Mouse (Mus musculus): ENCODE measurements at regions not wholly inside any gene's neighbourhood (a gene's known extent, or its start where the extent isn't known, plus 50 kb on each side); places are given as distances from the start of the nearest gene placed in this dataset.

DNA sequence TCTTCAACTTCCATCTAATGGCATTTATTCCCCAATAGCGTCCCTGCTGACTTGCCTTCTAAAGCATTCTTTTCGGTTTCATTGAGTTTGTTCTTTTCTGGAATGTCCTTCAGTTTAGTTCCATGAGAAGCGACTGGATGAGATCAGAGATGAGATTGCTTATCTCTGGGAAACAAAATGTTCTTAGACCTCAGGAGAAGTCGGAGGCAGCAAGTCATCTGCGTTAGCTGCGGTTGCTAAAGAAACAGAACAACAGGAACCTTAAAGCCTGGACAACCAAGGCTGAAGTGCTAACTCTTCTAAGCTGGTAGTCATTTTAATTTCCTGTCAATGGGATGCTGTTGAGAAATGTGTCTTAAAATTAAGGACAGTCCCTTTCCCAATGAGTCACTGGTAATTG lies 365.3 kb downstream of the Pbx1 start:
- H3K9me3 ChIP-seq = no peaks in the 10 kb centered on the region
- no peak overlapping the region for H3K27ac ChIP-seq
- 0 out of 2 replicates have a peak, but pooled peaks cover 4% of the 10 kb centered on the region for H3K4me1 ChIP-seq
- H3K36me3 ChIP-seq (replicated peaks) = no peaks in the 10 kb centered on the region
- WGBS = 69% methylated on average over 6 of the region's 6 CpGs
- no peak overlapping the region for H3K4me2 ChIP-seq
- H3K27me3 ChIP-seq (replicated peaks) = no peaks in the 10 kb centered on the region
- no peak overlapping the region for H3K4me3 ChIP-seq
- ATAC-seq (replicated peaks) = no peak
- H3K9ac ChIP-seq = no peak overlapping the region

DNA sequence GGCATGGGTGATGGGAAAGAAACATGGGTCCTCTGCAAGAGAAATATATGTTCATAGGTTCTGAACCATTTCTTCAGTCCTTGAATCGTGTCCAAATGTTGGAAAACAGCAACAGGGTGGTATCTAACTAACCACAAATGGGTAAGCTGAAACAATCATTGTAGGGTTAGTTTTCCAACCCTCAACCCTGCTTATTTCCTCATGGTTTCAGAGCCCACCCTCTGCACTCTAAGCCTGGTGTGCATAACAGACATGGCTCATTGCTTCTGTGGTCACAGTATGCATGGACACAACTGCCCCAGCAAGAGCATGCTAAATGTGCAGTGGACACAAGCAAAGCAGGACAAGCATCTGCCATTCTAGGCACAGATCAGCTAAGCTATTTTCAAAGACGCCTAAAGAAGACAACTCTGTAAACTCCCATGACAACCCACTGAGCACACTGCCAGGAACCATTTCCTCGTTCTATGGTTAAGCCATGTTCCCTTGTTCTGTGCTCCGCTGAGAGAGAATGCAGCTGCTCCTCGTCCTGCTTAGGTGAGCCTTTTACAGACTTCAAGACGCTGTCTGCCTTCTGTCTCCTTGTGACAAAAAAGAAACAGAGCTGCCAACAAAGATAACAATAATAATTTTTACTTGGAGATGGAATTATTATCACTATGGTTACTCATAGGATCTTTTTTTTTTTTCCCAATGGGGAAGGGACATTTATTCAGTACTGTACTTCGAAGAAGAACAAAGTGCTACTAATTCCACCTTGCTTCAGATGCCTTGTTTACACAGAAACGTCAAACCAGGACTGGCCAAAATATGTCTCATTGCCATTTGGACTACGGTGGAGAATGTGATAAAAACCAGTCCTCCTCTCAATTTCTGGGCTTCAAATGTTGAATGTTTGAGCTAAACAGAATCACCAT lies 363.8 kb downstream of the Pbx1 start:
- Histone ChIP-seq H3K4me3 (no peak overlapping the region), H3K4me1 (0 out of 2 replicates have a peak, but pooled peaks cover 4% of the 10 kb centered on the region), H3K4me2 (no peak overlapping the region), H3K36me3 (replicated peaks) (no peaks in the 10 kb centered on the region), H3K27me3 (replicated peaks) (no peaks in the 10 kb centered on the region), H3K27ac (no peak overlapping the region), H3K9ac (no peak overlapping the region), H3K9me3 (no peaks in the 10 kb centered on the region)
- no peak for ATAC-seq (replicated peaks)
- 68% methylated on average over 9 of the region's 9 CpGs for WGBS

DNA sequence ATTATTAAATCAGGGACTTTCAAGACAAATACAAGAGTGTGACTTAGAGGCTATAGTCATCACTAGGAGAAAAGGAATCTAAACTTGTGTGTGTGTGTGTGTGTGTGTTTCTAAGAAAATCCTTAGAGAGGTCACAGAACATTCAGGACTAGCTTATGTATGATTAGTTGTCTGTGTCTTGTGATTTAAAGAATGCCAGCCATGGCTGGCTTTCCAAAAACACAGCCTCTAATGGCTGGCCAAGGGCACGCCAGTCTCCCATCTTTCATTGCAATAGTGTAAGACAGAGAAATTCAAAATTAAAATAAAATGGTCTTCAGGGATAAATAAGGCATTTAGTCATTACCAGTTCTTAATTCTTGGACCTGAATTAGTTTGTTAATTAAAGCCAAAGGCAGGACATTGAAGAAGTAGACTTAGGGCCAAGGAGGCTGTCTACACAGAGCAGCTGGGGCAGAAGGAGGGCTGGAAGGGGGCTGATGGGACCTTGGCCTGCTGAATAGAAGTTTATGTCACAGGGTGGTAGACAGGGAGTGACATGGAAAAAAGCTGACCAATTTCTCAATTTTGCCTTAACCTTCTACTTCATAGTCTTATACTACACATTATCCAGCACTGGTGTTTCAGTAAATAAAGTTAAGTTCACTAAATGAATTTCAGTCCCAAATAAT lies 363.0 kb downstream of the Pbx1 start:
- no peaks in the 10 kb centered on the region for H3K36me3 ChIP-seq (replicated peaks)
- ATAC-seq (replicated peaks) = no peak
- no peaks in the 10 kb centered on the region for H3K27me3 ChIP-seq (replicated peaks)
- WGBS = 94% methylated on average over 1 of the region's 1 CpGs
- no peak overlapping the region for H3K27ac ChIP-seq
- H3K4me1 ChIP-seq = 0 out of 2 replicates have a peak, but pooled peaks cover 4% of the 10 kb centered on the region
- H3K9me3 ChIP-seq = no peaks in the 10 kb centered on the region
- no peak overlapping the region for H3K9ac ChIP-seq
- H3K4me3 ChIP-seq = no peak overlapping the region
- no peak overlapping the region for H3K4me2 ChIP-seq

Data from midbrain, embryonic 15.5 days (tissue).